Mouse (Mus musculus): ENCODE measurements around the gene Spem2.

The Spem2 gene

GRCm38 (mm10) chr11:69797924-69798323 is 20.3 kb downstream of the Spem2 start:
- ChIA-PET POLR2A (interaction anchor here in 3 of 4 experiments (0.7 to 12.8 kb wide), 15 partner anchors 11 to 555 kb away, joined by 3 to 168 read pairs (median 4); partner anchors contain the start of genes 2810408A11Rik (in 1 of the 3), Gm39566 (in 1 of the 3), Neurl4 (in 1 of the 3) and Nlgn2 (in 1 of the 3)), CTCF (no interaction called here)

GRCm38 (mm10) chr11:69795983-69796435 is 22.3 kb downstream of the Spem2 start:
- ChIA-PET POLR2A (interaction anchor here in 3 of 4 experiments (0.9 to 12.8 kb wide), 21 partner anchors 8 to 184 kb away, joined by 3 to 168 read pairs (median 5); partner anchors contain the start of genes Eif5a (in 2 of the 3), Nlgn2 (in 2 of the 3), Tmem102 (in 2 of the 3) and Tmem256 (in 2 of the 3)), CTCF (interaction anchor here in 2 of 4 experiments (0.5 kb wide), 2 partner anchors 34 to 80 kb away, joined by 4 to 7 read pairs; partner anchors contain the start of gene Slc35g3 (in 1 of the 2))

- CTCF ChIA-PET: interaction anchor here in 3 of 4 experiments (0.6 to 1.1 kb wide), 12 partner anchors 9 to 210 kb away, joined by 3 to 10 read pairs (median 4); partner anchors contain the start of gene Acap1 (in 1 of the 3)
Measured at GRCm38 (mm10) chr11:69795168-69795982, 22.9 kb downstream of the Spem2 start, which contains the start of gene Chrnb1. TSS of gene Chrnb1 (minus strand) at chr11:69795943.

GRCm38 (mm10) chr11:69793429-69793828 is 24.8 kb downstream of the Spem2 start:
- CTCF ChIA-PET: no interaction called here
- POLR2A ChIA-PET: interaction anchor here (0.5 to 2.5 kb wide), 15 partner anchors 9 to 212 kb away, joined by 3 to 8 read pairs (median 4); partner anchors contain the start of genes Polr2a (in 1 of the 4) and Tmem256 (in 1 of the 4)

More at GRCm38 (mm10) chr11:69795168-69795982, 22.9 kb downstream of the Spem2 start, which contains the start of gene Chrnb1:
- POLR2A ChIA-PET: interaction anchor here in 3 of 4 experiments (0.6 to 12.8 kb wide), 48 partner anchors 8 to 216 kb away, joined by 3 to 168 read pairs (median 4); partner anchors contain the start of genes Eif5a (in 2 of the 3), Tmem102 (in 2 of the 3), Wrap53 (in 2 of the 3) and Ctdnep1 (in 1 of the 3)

- ChIA-PET CTCF (interaction anchor here in 1 of 4 experiments (0.7 kb wide), 1 partner anchor 28 kb away, joined by 3 read pairs; no protein-coding TSS in a partner anchor), POLR2A (interaction anchor here in 3 of 4 experiments (0.7 to 4.0 kb wide), 4 partner anchors 10 to 186 kb away, joined by 3 to 21 read pairs (median 6); partner anchors contain the start of gene Fgf11 (in 2 of the 3))
Measured at GRCm38 (mm10) chr11:69791420-69791819, 26.8 kb downstream of the Spem2 start.

- CTCF ChIA-PET: interaction anchor here in 1 of 4 experiments (0.7 kb wide), 1 partner anchor 224 kb away, joined by 3 read pairs; no protein-coding TSS in a partner anchor
- POLR2A ChIA-PET: interaction anchor here in 3 of 4 experiments (0.9 to 6.8 kb wide), 13 partner anchors 11 to 135 kb away, joined by 3 to 168 read pairs (median 3); partner anchors contain the start of genes Fgf11 (in 2 of the 3), Chrnb1 (in 1 of the 3), Polr2a (in 1 of the 3) and Tmem102 (in 1 of the 3)
Measured at GRCm38 (mm10) chr11:69789431-69789830, 28.8 kb downstream of the Spem2 start.

GRCm38 (mm10) chr11:69787306-69787705 is 31.0 kb downstream of the Spem2 start:
- ChIA-PET CTCF (interaction anchor here in 1 of 4 experiments (0.6 to 1.0 kb wide), 2 partner anchors 8 to 89 kb away, joined by 3 to 7 read pairs; no protein-coding TSS in a partner anchor), POLR2A (interaction anchor here in 2 of 4 experiments (0.6 to 6.8 kb wide), 6 partner anchors 12 to 98 kb away, joined by 3 to 168 read pairs (median 44); partner anchors contain the start of genes Fgf11 (in 2 of the 2), Tmem102 (in 2 of the 2), Chrnb1 (in 1 of the 2) and Nlgn2 (in 1 of the 2))

GRCm38 (mm10) chr11:69784793-69785272 is 33.4 kb downstream of the Spem2 start:
- CTCF ChIA-PET: interaction anchor here in 3 of 4 experiments (0.5 to 2.2 kb wide), 16 partner anchors 8 to 259 kb away, joined by 3 to 11 read pairs (median 3); partner anchors contain the start of genes Eif5a (in 1 of the 3) and Fgf11 (in 1 of the 3)
- POLR2A ChIA-PET: interaction anchor here (0.5 to 6.8 kb wide), 93 partner anchors 9 to 884 kb away, joined by 3 to 168 read pairs (median 4); partner anchors contain the start of genes Eif5a (in 3 of the 4), Fgf11 (in 3 of the 4), Nlgn2 (in 3 of the 4) and Tmem256 (in 3 of the 4)

GRCm38 (mm10) chr11:69781828-69782227 is 36.4 kb downstream of the Spem2 start:
- ChIA-PET POLR2A (interaction anchor here in 3 of 4 experiments (0.5 to 4.8 kb wide), 30 partner anchors 11 to 168 kb away, joined by 3 to 57 read pairs (median 6); partner anchors contain the start of genes Nlgn2 (in 3 of the 3), Chrnb1 (in 2 of the 3), Polr2a (in 2 of the 3) and Tmem256 (in 2 of the 3)), CTCF (interaction anchor here in 3 of 4 experiments (0.6 to 1.1 kb wide), 3 partner anchors 27 to 240 kb away, joined by 3 to 7 read pairs (median 3); no protein-coding TSS in a partner anchor)

- POLR2A ChIA-PET: interaction anchor here (0.6 to 5.9 kb wide), 23 partner anchors 9 to 202 kb away, joined by 3 to 69 read pairs (median 5); partner anchors contain the start of genes Fgf11 (in 2 of the 4), Ctdnep1 (in 1 of the 4), Nlgn2 (in 1 of the 4) and Polr2a (in 1 of the 4)
- CTCF ChIA-PET: interaction anchor here in 1 of 4 experiments (1.1 kb wide), 1 partner anchor 102 kb away, joined by 3 read pairs; no protein-coding TSS in a partner anchor
Measured at GRCm38 (mm10) chr11:69778985-69779384, 39.3 kb downstream of the Spem2 start.

GRCm38 (mm10) chr11:69778258-69778982 is 39.8 kb downstream of the Spem2 start:
- CTCF ChIA-PET: interaction anchor here in 2 of 4 experiments (0.6 to 1.1 kb wide), 2 partner anchors 102 to 175 kb away, joined by 3 read pairs; no protein-coding TSS in a partner anchor
- POLR2A ChIA-PET: interaction anchor here (0.6 to 5.9 kb wide), 31 partner anchors 7 to 202 kb away, joined by 3 to 69 read pairs (median 5); partner anchors contain the start of genes Fgf11 (in 2 of the 4), Ctdnep1 (in 1 of the 4), Eif5a (in 1 of the 4) and Nlgn2 (in 1 of the 4)

GRCm38 (mm10) chr11:69777504-69778257 is 40.6 kb downstream of the Spem2 start:
- POLR2A ChIA-PET: interaction anchor here (0.6 to 5.9 kb wide), 25 partner anchors 8 to 144 kb away, joined by 3 to 69 read pairs (median 5); partner anchors contain the start of genes Fgf11 (in 2 of the 4), Eif5a (in 1 of the 4), Nlgn2 (in 1 of the 4) and Polr2a (in 1 of the 4)
- CTCF ChIA-PET: interaction anchor here in 1 of 4 experiments (0.6 kb wide), 1 partner anchor 175 kb away, joined by 3 read pairs; no protein-coding TSS in a partner anchor

GRCm38 (mm10) chr11:69776488-69776887 is 41.8 kb downstream of the Spem2 start:
- ChIA-PET CTCF (interaction anchor here in 3 of 4 experiments (0.6 to 2.1 kb wide), 4 partner anchors 9 to 1257 kb away, joined by 3 to 8 read pairs (median 4); partner anchors contain the start of gene 6330403K07Rik (in 1 of the 3)), POLR2A (interaction anchor here (0.6 to 5.9 kb wide), 28 partner anchors 8 to 453 kb away, joined by 3 to 69 read pairs (median 5); partner anchors contain the start of genes Polr2a (in 2 of the 4), Slc35g3 (in 2 of the 4), Tmem102 (in 2 of the 4) and Cntrob (in 1 of the 4))

- POLR2A ChIA-PET: interaction anchor here (0.6 to 5.9 kb wide), 37 partner anchors 8 to 452 kb away, joined by 3 to 69 read pairs (median 4); partner anchors contain the start of genes Polr2a (in 2 of the 4), Slc35g3 (in 2 of the 4), Tmem102 (in 2 of the 4) and Tmem256 (in 2 of the 4)
- CTCF ChIA-PET: interaction anchor here in 3 of 4 experiments (0.6 to 2.1 kb wide), 5 partner anchors 9 to 201 kb away, joined by 3 to 8 read pairs (median 4); no protein-coding TSS in a partner anchor
Measured at GRCm38 (mm10) chr11:69775716-69776115, 42.5 kb downstream of the Spem2 start.

- ChIA-PET POLR2A (interaction anchor here (0.5 to 5.9 kb wide), 25 partner anchors 8 to 205 kb away, joined by 3 to 69 read pairs (median 5); partner anchors contain the start of genes Polr2a (in 2 of the 4), Tmem102 (in 2 of the 4), 2810408A11Rik (in 1 of the 4) and Acap1 (in 1 of the 4)), CTCF (interaction anchor here in 1 of 4 experiments (1.3 to 2.1 kb wide), 2 partner anchors 102 to 159 kb away, joined by 4 to 5 read pairs; no protein-coding TSS in a partner anchor)
Measured at GRCm38 (mm10) chr11:69774961-69775360, 43.3 kb downstream of the Spem2 start.

Data from embryonic stem cell, embryonic (primary cell).